Mouse (Mus musculus): ENCODE measurements around the gene Nsmf.

The Nsmf gene

DNA sequence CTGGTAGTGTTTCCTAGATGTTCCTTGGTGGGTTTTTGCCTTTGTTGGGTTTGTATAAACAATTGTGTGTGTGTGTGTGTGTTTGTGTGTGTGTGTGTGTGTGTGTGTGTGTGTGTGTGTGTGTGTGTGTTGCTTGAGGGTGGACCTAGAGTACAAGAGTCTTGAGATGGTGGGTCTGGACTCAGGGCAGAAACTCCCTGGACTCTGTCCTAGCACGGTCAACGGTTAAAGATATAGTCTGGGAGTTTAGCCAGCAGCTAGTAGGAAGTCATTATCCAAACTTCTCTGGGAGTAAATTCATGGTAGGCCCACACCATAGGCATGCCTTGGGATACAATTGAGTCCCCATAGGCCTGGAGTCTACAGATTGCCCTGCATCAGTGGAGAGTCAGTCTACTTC is 33.7 kb downstream of the Nsmf start:
- DNase-seq (ENCODE audit: low read depth), result no peak

DNA sequence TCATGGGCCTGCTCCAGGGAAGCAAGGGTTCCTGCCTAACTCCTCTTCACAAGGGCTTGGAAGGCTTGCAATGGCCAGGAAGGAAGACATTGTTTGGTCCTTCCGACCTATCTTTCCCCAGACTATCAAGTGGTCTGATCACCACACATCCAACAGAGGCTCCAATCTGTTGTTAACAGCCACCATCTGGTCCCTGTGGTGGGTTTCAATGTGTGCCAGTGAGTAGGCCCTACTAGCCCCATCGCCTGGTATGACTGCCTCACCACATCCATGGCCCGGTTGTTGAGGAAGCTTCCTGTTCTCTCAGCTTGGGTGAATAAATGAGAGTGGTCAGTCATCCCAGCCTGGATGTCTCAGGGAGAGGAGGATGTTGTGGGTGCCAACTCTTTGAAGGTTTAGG is 34.5 kb downstream of the Nsmf start:
- no peak for DNase-seq (ENCODE audit: low read depth)

DNA sequence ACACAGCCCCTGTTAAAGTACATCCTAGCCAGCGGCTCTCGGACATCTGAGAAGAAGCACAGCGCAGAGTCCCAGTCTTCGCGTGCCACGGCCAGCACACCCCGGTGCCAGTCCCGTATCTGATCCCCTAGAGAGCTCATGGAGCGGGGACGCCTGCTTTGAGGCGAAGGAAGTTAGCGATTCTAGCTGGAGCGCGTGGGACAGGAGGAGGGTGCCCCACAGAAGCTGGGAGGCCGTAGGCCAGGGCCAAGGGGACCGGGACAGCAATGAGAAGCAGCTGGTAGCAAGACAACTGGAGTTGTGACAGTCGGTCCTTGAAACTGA is 40.6 kb downstream of the Nsmf start:
- no peak for DNase-seq (ENCODE audit: low read depth)

DNA sequence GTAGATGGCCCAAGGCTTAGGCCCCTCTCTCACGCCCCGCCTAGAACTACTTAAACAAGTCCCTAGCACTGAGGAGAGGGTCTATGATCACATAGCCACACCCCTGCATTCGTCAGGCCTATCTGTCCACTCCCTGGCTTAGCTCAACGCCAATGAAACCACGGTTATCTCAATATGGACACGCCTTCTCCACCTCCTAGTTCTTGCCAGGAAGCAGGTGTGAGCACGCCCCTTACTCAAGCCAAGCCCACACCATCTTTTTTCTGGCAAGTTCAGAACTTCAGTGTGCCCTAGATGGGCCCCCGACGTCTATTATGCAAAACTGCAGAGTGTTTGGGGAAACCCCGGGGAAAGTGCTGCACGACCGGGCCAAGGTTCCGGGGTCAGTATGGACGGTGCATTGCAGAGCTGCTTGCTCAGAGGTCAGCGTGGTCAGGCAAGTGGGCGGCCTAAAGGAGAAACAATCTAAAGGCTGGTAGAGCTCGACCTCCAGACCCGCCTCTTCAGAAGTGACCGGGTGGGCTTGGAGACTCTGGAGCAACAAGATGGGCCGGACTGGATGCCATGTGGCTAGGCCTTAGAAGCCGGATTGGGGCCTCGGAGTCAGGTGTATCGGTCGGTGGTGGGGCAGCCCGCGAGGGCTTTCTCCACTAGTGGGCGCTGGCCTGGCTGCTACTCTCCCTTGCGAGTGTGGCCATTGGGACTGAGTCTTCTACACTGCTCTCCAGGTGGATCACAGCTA is 41.1 kb downstream of the Nsmf start, which contains the start of gene Noxa1:
Gene Noxa1, minus strand, starts transcription at position 41 of the 742 bp plus-strand sequence.
- DNase-seq (ENCODE audit: low read depth), result no peak

- DNase-seq (ENCODE audit: low read depth), result no peak
These were observed 44.0 kb downstream of the Nsmf start for GRCm38 (mm10) chr2:25098005-25098615.

DNA sequence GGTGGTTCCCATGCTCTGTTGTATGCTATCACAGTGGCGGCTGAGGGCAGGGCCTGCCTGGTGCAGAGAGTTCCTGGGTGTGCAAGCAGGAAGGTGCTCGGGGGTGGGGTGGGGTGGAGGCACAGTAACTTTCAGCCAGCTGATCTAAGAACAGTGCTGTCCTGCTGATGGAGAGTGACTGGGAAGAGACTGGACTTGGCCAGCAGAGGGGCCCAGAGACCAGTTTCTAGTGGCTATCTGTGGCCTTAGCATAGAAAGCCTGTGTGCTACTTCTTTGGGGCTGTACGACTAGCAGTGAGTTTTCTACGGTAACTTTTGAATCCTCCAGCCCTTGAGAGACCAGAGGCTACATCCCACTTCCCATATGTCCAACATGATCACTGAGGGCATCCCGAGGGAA is 44.8 kb downstream of the Nsmf start:
- DNase-seq (ENCODE audit: low read depth), result no peak

- no peak for DNase-seq (ENCODE audit: low read depth)
These were observed 45.5 kb downstream of the Nsmf start for GRCm38 (mm10) chr2:25099703-25100102.

DNA sequence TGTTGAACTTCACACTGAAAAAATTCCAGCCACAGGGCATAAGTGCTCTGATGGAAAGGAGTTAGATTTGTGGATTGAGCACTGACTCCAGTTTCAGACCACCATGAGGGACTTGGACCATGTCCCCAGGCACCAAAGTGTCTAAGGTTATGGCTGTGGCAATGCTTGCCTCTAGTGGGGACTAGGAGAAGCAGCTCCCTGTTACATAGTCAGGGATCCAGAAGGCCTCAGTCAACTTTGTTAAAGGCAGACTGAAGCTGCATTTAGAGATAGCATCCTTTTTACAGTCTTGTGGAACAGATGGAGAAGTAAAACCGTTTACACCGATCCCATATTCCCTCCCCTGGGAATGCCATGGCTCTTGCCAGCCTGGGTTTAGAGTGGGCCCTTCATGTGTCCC is 50.0 kb downstream of the Nsmf start:
- no peak for DNase-seq (ENCODE audit: low read depth)

DNA sequence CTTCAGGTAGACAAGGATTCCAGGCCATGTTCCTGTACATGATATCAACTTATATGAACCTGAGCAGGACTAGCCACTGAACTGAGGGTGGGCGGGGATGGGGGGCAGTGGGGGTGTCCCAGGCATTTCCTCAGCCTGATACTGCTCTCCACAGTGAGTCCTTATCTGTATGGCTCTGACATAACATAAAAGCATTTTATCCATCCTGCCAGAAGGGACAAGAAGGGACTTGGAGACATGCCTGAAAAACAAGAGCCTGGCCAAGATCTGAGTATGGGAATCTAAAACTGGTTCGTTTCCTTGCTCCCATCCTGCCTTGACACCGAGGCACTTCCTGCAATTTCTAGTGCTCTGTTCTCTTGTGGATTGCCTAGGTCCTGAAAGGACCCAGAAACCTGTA is 51.9 kb downstream of the Nsmf start:
- DNase-seq (ENCODE audit: low read depth), result no peak

- DNase-seq (ENCODE audit: low read depth), result no peak
These were observed 55.3 kb downstream of the Nsmf start for GRCm38 (mm10) chr2:25109487-25109886.

GRCm38 (mm10) chr2:25110505-25111183 is 56.5 kb downstream of the Nsmf start:
- DNase-seq (ENCODE audit: low read depth), result no peak

- peak; percentile 45 for DNase-seq (ENCODE audit: low read depth)
These were observed 57.1 kb downstream of the Nsmf start for GRCm38 (mm10) chr2:25111184-25111791.

Measured in naive thymus-derived CD4-positive, alpha-beta T cell, adult 2 months (primary cell).